Mouse (Mus musculus) ES-Bruce4 (cell line): ENCODE data around the gene Slc7a3.

Source experiments
- CTCF ChIP-seq: IDR thresholded peaks from one replicate; pipeline ENCODE4 v1.8.1; 2011; ENCODE audit warnings: low read depth, low read length
- EP300 ChIP-seq: IDR thresholded peaks from 2 replicates; pipeline ENCODE4 v1.6.1; 2011; ENCODE audit warnings: low read depth, low read length; ENCODE audit not compliant: insufficient read depth
- POLR2A ChIP-seq: IDR thresholded peaks from one replicate; pipeline ENCODE4 v1.8.1; 2011; ENCODE audit warnings: low read length; ENCODE audit not compliant: insufficient read depth

GRCm38 (mm10) chrX:101084192-101084591, 1.6 kb downstream of the Slc7a3 start:
- TF ChIP-seq POLR2A, result no peak
- TF ChIP-seq CTCF, result no peak
- peak; percentile 72; the same call in 1 of the 2 replicates for TF ChIP-seq EP300
